In the genomic region with DNA sequence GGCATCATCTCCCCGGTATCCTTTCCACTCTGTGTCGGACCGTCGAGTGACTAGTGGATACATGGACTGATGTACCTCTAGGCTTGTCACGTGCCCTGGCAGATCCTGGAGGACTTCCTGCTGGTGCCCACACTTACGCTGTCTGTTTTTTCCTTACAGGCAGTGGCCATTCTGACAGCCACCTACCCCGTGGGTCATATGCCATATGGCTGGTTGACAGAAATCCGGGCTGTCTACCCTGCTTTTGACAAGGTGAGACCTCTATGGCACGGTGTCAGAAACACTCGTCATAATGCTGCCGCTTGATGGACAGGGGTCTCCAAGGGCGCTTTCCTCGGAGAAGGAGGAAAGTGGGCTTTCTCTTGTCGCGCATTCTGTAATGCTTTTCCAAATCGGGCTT, we compare ENCODE assay signal across 17 mouse cellular contexts.
DNase-seq lines count a peak whose midpoint lies in the region; ATAC-seq lines count a peak whose summit lies in the region.
"Had no signal": no experiment of that assay in that cellular context is flagged by ENCODE, and none has a peak within 500 bp of the region (broad histone marks: within the 10 kb centered on the region; RNA-seq: fewer than 3 reads in every experiment).

No protein-coding gene starts in this region.

- no peak for ATAC-seq in cerebellum, adult (ENCODE audit: insufficient number of reproducible peaks, low FRiP score, low TSS enrichment)
- ATAC-seq: activated CD4-positive, CD25-positive, alpha-beta regulatory T cell, adult 4 months; CD4-positive, CD25-positive, alpha-beta regulatory T cell, adult 4 months; forebrain, embryonic 14.5 days; forebrain, embryonic 16.5 days; Patski had no signal

- peak; percentile 45 for DNase-seq in cerebellum, adult 11-12 months
- DNase-seq in cerebellum, postnatal 10 days = peak; percentile 44
- DNase-seq in cerebellum, postnatal 4 days (ENCODE audit: low spot score in 2 of 2) = no peak
- DNase-seq in left cerebral cortex, postnatal 4 days = peak; percentile 17
- DNase-seq in left cerebral cortex, adult 18-20 months (ENCODE audit: low spot score in 2 of 2) = no peak
- DNase-seq: adrenal gland, adult 8-10 months; adrenal gland, postnatal 14 days; adrenal gland, postnatal 36 days; B cell, adult 2 months; cerebellum, adult 11 months; cerebellum, postnatal 36 days had no signal

- intact Hi-C loops in left cerebral cortex, postnatal 4 days (cut with DNase I) = no loop called here

Comparison
In these comparisons a context has a peak if more than half of its experiments do, and no peak if none do; other contexts are left out.
1. DNase-seq: peak in cerebellum, adult 11-12 months (single experiment), cerebellum, postnatal 10 days (2 of 2) and left cerebral cortex, postnatal 4 days (single experiment); none in cerebellum, postnatal 4 days (0 of 2) and left cerebral cortex, adult 18-20 months (0 of 2).